Mouse (Mus musculus) megakaryocyte-erythroid progenitor cell, adult 5-6 weeks (primary cell): ENCODE measurements around the gene Krt35. TPM values are rescaled to one million over a fixed set of nuclear protein-coding genes. Genes with fewer than 3 reads are reported as not detected.

Source experiments
- ATAC-seq: replicated peaks from 2 replicates; pipeline ENCODE4 v1.8.0; 2016; ENCODE audit warnings: mild to moderate bottlenecking, inconsistent platforms; ENCODE audit not compliant: severe bottlenecking, poor library complexity, low FRiP score, low TSS enrichment
- total RNA-seq, 2 experiments: library from RNA; stranded (forward) in 1 of 2; stranded (reverse) in 1 of 2; fragments of 200-1000, 215-1000 nt in 1 of 2; fragments of >200 nt in 1 of 2; fragmentation: Nextera tagmentation in 1 of 2; gene quantifications; 2 replicates each; pipeline ENCODE4 v1.2.3; 2014 to 2017

The Krt35 gene
- total RNA-seq (2014; fragmentation: Nextera tagmentation) (not detected in 2 replicates), total RNA-seq (2017) (not detected in 2 replicates)

GRCm38 (mm10) chr11:100096141-100096540 is at the start of gene Krt35:
Krt35 (minus strand) TSS chr11:100096241.
- ATAC-seq: no peak

- no peak for ATAC-seq
These were observed 49.1 kb upstream of the Krt35 start for GRCm38 (mm10) chr11:100145104-100145503.

- ATAC-seq: no peak
These were observed 44.9 kb upstream of the Krt35 start for GRCm38 (mm10) chr11:100140966-100141365.

- no peak for ATAC-seq
These were observed 43.4 kb upstream of the Krt35 start for GRCm38 (mm10) chr11:100139391-100139790.

GRCm38 (mm10) chr11:100138809-100139208 is 42.8 kb upstream of the Krt35 start:
- ATAC-seq: no peak

GRCm38 (mm10) chr11:100137693-100138092 is 41.7 kb upstream of the Krt35 start:
- no peak for ATAC-seq

GRCm38 (mm10) chr11:100136559-100136958 is 40.5 kb upstream of the Krt35 start:
- ATAC-seq: no peak

GRCm38 (mm10) chr11:100135731-100136130 is 39.7 kb upstream of the Krt35 start, which contains the start of gene Krt15:
Krt15 (minus strand) TSS chr11:100135928.
- no peak for ATAC-seq

- ATAC-seq: no peak
These were observed 28.9 kb upstream of the Krt35 start for GRCm38 (mm10) chr11:100124901-100125300.

- no peak for ATAC-seq
These were observed 25.4 kb upstream of the Krt35 start, which contains the start of gene Krt13 for GRCm38 (mm10) chr11:100121466-100121865. Krt13 (minus strand) TSS chr11:100121566.

GRCm38 (mm10) chr11:100120331-100120730 is 24.3 kb upstream of the Krt35 start:
- no peak for ATAC-seq

GRCm38 (mm10) chr11:100113742-100114029 is 17.6 kb upstream of the Krt35 start:
- no peak for ATAC-seq

GRCm38 (mm10) chr11:100112935-100113741 is 17.1 kb upstream of the Krt35 start:
- 0 out of 2 replicates have a peak, but pooled peaks have one; percentile 4 for ATAC-seq

GRCm38 (mm10) chr11:100105576-100106122 is 9.6 kb upstream of the Krt35 start, which contains the start of gene Krt36:
Krt36 (minus strand) TSS chr11:100105626.
- ATAC-seq: no peak

GRCm38 (mm10) chr11:100102693-100103429 is 6.8 kb upstream of the Krt35 start:
- ATAC-seq: no peak

GRCm38 (mm10) chr11:100100391-100100790 is 4.3 kb upstream of the Krt35 start:
- ATAC-seq: no peak

GRCm38 (mm10) chr11:100097819-100098218 is 1.8 kb upstream of the Krt35 start:
- ATAC-seq: no peak

GRCm38 (mm10) chr11:100088378-100089025 is 7.5 kb downstream of the Krt35 start:
- ATAC-seq: no peak

- ATAC-seq: no peak
These were observed 8.2 kb downstream of the Krt35 start, which contains the start of gene Krt32 for GRCm38 (mm10) chr11:100087861-100088260. Krt32 (minus strand) TSS chr11:100088226.

- ATAC-seq: no peak
These were observed 22.2 kb downstream of the Krt35 start for GRCm38 (mm10) chr11:100073873-100074272.
